Mouse (Mus musculus) liver, embryonic 14 days (tissue): Measurements from ENCODE around the gene Uts2b. TPM values are rescaled to one million over a fixed set of nuclear protein-coding genes. Genes with fewer than 3 reads are reported as not detected.

Source experiments
- polyA plus RNA-seq: library from polyadenylated mRNA; depleted of rRNA; stranded (reverse); fragments of >200 nt; gene quantifications from 2 replicates; pipeline ENCODE4 v1.2.3, GENCODE M21; 2012; rRNA removed

Uts2b gene
- polyA plus RNA-seq: not detected in 2 replicates

GRCm38 (mm10) chr16:27370191-27370590 is at the start of gene Uts2b:
Gene Uts2b, minus strand, starts transcription at chr16:27370239.

GRCm38 (mm10) chr16:27388761-27389451 is 18.9 kb upstream of the Uts2b start, which contains the start of gene Ccdc50:
Gene Ccdc50, plus strand, starts transcription at chr16:27388869.

GRCm38 (mm10) chr16:27307189-27307588 is 62.9 kb downstream of the Uts2b start, which contains the start of gene Ostn:
Gene Ostn, plus strand, starts transcription at chr16:27307489.

Other genes with a start within 250 kb of the Uts2b start
- gene Ostn, start 62.8 kb downstream of the Uts2b start, polyA plus RNA-seq: not detected in 2 replicates
- 8.6 and 10.5 TPM in 2 replicates for gene Ccdc50, start 18.6 kb upstream of the Uts2b start, polyA plus RNA-seq